Mouse (Mus musculus) right cerebral cortex, adult 18-20 months (tissue): Measurements from ENCODE around the gene Gm10192.
"Not testable (repeated sequence)": the region's sequence is repeated elsewhere in the genome, so short reads cannot be mapped to it uniquely, and the experiment has no call there.

Source experiments
- DNase-seq: peaks from one replicate; pipeline ENCODE4 v3.0.0; 2022; ENCODE audit warnings: mixed read lengths

Gm10192 gene

DNA sequence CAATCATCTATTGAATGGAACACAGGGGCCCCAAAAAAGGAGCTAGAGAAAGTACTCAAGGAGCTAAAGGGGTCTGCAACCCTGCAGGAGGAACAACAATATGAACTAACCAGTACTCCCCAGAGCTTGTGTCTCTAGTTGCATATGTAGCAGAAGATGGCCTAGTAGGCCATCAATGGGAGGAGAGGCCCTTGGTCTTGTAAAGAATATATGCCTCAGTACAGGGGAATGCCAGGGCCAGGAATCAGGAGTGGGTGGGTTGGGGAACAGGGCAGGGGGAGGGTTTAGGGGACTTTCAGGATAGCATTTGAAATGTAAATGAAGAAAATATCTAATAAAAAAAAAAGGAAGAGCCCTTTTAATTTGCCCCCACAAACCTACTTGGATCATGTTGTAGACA lies at the start of gene Gm10192:
Gm10192 (minus strand) TSS at position 101 of the 400 bp plus-strand sequence.
- not testable (repeated sequence) for DNase-seq

DNA sequence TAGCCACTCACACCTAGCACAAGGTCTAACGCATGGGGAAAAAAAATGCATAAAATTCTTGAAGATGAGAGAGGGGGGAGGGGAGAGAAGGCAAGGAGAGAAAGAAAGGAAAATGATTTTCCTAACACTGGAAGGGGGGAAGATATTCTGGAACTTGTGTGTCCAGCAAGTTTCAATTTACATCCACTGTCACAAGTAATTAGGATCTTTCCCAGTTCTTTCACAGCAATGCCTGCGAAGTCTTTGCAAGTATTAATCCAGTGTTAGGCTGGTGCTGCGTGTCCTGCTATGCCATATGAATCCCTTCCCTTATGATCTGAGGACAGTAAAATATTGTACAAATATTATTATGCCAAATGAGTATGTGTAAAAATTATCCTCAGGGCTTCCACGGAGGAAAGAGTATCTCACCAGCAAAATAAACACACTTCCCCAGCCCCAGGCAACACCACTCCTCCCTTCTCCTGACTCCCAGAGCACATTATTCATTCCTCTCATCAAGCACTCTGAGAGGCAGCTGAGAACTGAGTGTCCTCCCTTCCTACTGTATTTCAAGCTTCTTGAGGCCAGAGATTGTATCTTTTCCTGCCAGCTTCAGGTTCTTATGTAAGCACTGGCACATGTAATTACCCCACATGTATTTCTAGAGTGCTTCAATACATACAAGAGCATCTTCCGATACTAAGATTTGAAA lies 47.6 kb upstream of the Gm10192 start:
- DNase-seq: no peak

DNA sequence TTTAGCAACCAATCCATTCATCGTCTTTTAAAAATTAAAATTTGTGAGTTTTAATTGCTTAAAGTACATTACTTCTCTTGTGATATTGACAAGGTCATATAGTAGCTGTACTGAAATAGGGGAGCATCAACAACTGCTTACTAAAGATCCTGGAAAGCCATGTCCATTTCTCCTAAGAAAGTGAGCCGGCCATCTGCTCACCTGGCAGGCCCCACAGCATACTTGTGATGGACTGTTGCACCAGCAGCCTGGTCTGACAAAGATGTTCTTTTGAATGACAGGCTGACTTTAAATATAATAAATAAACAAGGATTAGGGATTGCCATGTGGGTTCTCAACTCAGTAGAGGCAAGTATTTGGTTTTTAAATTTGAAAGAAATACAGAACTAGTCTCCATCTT lies 36.7 kb upstream of the Gm10192 start:
- no peak for DNase-seq

DNA sequence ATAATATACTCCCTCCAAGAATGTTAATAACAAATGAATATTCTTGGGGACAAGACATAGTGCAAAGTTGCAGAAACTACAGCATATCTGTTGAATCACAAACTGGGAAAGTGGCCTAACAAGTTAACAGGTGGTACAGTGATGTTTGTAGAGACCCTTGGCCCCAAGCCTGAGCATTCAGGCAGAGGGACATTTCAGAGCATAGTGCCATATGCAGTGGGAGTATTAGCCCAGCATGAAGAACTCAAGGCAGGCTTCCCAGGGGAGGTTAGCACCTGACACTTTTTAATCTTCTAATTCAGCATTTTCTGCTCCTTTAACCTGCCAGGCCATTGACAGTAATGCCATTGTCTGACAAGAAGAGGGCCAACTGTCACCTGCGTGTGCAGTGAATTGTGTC lies 34.9 kb upstream of the Gm10192 start:
- no peak for DNase-seq

DNA sequence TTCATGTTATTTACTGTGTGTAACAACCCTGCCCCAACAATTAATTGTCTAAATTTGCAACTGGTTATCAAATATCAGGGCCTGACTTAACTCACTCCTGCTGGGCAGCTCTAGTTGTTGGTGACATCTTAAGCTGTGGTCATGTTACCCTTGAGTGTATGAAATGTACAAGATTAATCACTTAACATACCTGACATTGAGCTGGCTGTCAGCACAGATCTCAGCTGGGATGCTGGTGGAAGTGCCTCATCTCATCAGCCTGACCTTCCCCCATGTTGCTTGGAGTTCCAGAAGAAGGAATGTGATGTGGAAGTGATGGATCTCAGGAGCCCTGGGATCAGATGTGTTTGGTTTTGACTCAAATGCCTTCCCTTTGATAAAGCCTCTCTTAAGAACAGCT lies 29.5 kb upstream of the Gm10192 start:
- DNase-seq: no peak

DNA sequence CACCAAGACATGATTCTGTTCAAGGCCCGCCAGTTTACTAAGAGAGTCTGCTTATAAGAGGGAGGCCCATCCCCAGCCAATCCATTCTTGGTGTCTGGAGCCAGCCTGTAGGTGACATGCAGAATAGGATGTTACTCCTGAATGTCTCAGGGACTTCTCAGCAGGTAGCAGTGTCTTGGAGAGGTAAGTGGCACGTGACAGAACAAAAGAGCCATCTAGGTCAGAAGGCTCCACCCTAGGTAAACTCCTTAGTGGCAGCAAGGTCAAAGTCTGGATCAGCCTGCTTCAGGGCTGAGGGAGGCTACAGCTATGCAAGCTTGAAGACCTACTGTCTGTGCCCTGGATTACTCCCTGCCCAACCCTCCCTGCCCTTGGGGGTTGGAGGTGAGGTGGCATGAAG lies 20.0 kb upstream of the Gm10192 start:
- DNase-seq: not testable (repeated sequence)

DNA sequence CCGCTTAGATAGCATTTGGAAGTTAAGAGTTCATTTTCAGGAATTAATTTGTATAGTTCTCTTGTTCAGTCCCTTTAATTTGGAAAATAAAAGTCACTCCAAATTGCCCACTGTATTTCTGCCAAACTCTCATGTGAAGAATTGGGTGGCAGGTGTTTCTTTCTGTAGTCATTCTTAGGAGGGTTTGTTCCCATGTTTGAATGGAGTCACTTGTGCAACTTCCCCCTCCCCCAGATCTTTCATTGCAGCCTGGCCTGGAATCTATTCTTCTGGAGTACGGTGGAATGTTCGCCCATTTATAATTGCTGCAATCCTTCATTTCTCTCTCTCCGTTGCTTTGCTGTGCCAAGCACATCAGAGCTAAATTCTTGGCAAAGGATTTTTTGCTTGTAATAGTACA lies 10.2 kb upstream of the Gm10192 start:
- no peak for DNase-seq

DNA sequence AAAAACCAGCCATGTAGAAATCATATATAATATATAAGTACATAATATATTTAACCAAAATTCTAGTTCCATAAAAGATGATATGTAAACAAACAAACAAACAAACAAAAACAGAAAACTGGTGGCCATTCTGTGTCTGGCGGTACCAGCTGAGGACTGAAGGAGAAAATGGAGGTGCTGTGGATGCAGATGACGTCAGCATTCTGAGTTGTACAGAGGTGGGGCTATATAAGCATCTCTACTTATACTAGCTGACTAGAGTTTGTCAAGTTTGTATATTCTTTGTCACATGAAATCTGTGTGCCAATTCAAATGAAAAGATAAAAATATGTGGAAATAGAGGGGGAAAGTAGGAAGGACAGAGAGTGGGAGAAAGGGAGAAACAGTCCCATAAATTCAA lies 9.6 kb upstream of the Gm10192 start:
- no peak for DNase-seq

DNA sequence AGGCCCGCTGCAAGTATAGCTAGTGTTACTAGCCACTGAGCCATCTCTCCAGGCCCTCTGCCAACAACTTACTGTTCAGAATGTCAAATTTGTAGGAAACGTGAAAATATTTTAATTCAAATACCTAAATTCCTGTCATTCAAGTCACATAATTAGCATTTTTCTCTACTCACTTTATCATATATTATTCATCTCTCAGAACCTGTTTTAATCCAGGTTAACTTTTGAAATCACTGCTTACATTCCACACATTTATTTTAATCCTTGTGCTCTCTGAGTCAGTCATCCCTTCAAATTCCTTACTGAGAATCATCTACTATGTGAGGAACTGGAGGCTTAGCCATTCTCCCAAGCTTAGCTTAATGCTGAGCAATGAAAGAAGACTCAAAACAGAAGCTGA lies 2.6 kb downstream of the Gm10192 start:
- DNase-seq: no peak

DNA sequence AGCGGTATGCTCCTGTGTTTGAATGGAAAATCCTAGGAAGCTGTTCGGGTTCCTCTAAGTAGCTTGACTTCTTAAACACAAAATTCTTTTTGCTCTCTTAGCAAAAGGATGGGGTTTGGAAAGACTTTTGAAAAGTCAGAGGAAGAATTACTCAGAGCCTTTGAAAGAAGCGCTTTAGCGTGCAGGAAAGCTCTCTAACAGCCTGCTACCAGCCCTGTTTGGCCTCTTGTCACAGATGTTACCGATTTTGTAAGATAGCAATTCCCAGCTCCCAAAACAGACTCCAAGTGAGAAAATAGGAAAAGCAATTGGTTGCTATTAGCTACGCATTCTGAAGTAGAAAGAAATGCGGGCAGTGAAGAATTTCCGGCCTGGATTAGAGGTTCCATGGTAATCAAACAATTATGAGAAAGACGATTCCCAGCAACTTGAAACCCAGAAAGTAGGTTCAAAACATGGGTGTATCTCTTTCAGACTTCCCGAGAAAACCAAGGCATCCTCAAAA lies 26.1 kb downstream of the Gm10192 start:
- no peak for DNase-seq

DNA sequence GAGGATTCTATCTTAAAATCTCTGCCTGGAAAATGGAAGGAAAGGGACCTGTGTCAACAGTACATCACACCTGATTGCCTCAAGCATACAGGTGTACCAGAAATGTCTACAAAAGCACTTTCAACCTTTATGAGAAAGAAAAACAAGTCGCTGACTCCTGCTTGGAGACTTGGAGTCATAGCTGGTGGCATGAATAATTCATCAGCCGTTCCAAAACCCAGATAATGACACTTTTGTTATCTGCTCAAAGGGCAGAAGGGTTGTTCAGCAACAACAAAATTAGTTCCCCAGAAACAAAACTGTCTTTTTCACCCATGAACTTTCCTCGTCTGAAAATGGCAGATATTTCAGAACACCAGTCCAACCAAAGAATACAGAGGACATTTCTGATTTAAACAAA lies 26.9 kb downstream of the Gm10192 start:
- no peak for DNase-seq

DNA sequence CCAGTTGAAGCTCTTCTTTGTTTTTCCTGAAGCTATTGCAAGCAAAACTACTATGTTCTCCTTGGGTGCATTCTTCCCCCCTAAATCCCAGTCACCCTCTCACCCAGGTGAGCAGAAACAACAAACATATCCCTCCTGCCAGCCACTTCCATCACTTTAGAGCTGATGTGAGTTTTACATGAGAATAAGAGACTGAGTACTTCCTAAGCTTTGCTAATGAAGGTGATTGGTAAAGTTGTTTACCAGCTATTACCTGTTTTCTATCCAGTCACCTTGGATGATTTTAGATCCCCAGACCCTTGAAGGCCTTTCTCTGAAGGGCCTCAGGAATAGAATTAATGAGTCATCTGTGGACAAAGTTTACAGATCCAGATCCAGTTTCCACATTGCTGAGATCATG lies 29.4 kb downstream of the Gm10192 start:
- no peak for DNase-seq

DNA sequence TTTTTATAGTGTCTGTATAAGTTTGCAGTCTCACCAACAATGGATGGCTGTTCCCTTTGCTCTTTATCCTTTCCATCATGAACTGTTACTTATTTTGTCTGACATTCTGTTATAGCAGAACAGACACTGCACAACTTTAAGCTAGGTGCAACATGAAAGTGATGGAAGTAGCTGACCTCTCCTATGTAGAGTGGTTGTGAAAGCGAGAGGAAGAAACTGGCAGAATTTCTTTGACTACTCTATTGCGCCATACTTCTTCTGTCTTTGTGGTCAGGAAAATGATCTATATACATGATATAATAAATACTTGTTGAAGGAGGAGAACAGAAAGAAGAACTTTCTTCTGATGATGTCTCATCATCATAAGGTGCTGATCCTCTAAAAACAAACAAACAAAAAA lies 40.5 kb downstream of the Gm10192 start:
- DNase-seq: no peak
